Mouse (Mus musculus): ENCODE measurements around the gene Btrc. TPM values are rescaled to one million over a fixed set of nuclear protein-coding genes. Genes with fewer than 3 reads are reported as not detected.
A peak's percentile ranks its signal among the peaks of the same experiment; 100 is the strongest.
"Not testable (repeated sequence)": the region's sequence is repeated elsewhere in the genome, so short reads cannot be mapped to it uniquely, and the experiment has no call there.

The Btrc gene
- polyA plus RNA-seq (2015; fragmentation: Nextera tagmentation; extraction: Ambion mirVana): 36.1 and 37.4 TPM in 2 replicates

DNA sequence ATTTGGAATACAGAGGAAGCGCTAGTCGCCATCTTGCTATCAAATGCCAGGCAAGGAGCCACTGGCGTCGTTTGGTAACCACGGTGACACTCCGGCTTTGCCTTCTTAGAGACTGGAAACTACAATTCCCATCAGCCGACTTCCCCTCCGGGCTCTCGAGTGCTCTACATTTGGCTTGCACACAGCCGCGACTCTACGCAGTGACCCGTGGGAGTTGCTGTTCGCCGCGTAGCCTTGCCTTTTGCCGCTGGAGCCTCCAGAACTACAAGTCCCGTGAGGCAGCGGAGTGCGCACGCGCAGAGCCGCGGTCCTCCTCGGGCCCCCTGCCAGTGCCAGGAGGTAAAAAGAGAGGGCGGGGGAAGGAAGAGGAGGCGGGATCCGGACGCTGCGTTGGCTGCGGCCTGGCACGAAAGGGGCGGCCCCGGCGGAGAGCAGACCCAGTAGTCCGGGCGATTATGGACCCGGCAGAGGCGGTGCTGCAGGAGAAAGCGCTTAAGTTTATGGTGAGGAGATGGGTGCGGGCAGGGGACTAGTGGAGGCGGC lies at the start of gene Btrc:
Btrc (plus strand) TSS at position 351 of the 543 bp plus-strand sequence.
- under 1% methylated on average over 42 of the region's 42 CpGs for WGBS
- Histone ChIP-seq H3K9ac (peak within 1 kb of the TSS; percentile 84), H3K36me3 (no peaks in the 10 kb centered on the region), H3K9me3 (no peaks in the 10 kb centered on the region), H3K27me3 (no peaks in the 10 kb centered on the region), H3K4me3 (peak within 1 kb of the TSS; percentile 88), H3K4me2 (peak within 1 kb of the TSS; percentile 71), H3K27ac (peak within 1 kb of the TSS; percentile 94), H3K4me1 (peaks cover 12% of the 10 kb centered on the region; the same call in 1 of the 2 replicates)
- peak; percentile 99 for ATAC-seq (ENCODE audit: borderline replicate concordance, extremely low read depth, low FRiP score, low TSS enrichment)

DNA sequence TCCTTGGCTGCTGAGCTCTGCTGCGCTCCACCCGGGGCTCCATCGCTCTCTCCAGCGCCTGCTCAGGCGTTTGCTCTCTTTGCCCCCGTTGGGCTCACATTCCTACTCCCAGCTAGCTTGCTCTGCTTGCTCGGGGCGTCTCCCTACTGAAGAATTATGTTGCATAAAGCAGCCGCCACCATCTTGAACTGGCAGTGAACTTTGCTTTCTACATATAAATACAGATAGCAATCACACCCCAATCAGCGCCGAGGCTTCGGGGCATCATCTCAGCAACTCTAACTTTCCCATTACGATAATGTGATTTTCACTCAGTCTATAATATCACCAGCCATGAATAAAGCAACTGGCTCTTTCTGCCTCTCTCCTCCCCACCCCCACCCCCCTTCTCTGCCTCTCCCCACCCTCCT lies 46.1 kb upstream of the Btrc start:
- no peak overlapping the region for H3K9ac ChIP-seq
- no peaks in the 10 kb centered on the region for H3K36me3 ChIP-seq
- H3K4me1 ChIP-seq: peaks cover 10% of the 10 kb centered on the region; the same call in 1 of the 2 replicates
- H3K4me2 ChIP-seq: peak overlapping the region; percentile 17; the same call in 1 of the 2 replicates
- WGBS: 6% methylated on average over 13 of the region's 13 CpGs
- H3K9me3 ChIP-seq: no peaks in the 10 kb centered on the region
- H3K27me3 ChIP-seq: no peaks in the 10 kb centered on the region
- no peak overlapping the region for H3K4me3 ChIP-seq
- ATAC-seq (ENCODE audit: borderline replicate concordance, extremely low read depth, low FRiP score, low TSS enrichment): no peak; the same call in 1 of the 2 replicates
- no peak overlapping the region for H3K27ac ChIP-seq

- H3K9me3 ChIP-seq: no peaks in the 10 kb centered on the region
- ATAC-seq (ENCODE audit: borderline replicate concordance, extremely low read depth, low FRiP score, low TSS enrichment): no peak
- H3K9ac ChIP-seq: no peak overlapping the region
- H3K27ac ChIP-seq: no peak overlapping the region
- no peak overlapping the region for H3K4me2 ChIP-seq
- H3K27me3 ChIP-seq: no peaks in the 10 kb centered on the region
- no peak overlapping the region for H3K4me3 ChIP-seq
- no peaks in the 10 kb centered on the region for H3K36me3 ChIP-seq
- 52% methylated on average over 5 of the region's 5 CpGs for WGBS
- H3K4me1 ChIP-seq: peaks cover 6% of the 10 kb centered on the region; the same call in 1 of the 2 replicates
Observed at GRCm38 (mm10) chr19:45321062-45321461, 42.5 kb upstream of the Btrc start.

DNA sequence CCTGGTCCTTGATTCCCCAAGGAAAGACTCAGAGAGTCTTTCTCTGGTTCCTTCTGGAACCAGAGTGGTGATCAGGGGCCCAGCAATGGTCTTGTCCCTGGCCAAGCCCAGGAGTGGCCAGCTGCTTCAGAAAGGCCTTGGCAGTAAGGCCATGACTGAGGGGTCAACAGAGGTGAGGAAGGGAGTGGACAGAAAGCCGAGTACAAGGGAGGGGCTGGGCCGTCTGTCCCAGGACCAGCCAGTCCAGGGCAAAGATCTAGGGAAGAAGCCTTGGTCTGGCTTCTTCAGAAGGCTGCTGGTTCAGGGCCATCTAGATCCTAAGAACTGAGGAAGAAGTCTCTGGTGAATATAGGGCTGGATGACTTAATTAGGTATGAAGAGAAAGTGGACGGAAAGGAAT lies 34.5 kb upstream of the Btrc start:
- WGBS: 53% methylated on average over 3 of the region's 3 CpGs
- H3K4me2 ChIP-seq: no peak overlapping the region
- no peak overlapping the region for H3K27ac ChIP-seq
- H3K4me1 ChIP-seq: no peaks in the 10 kb centered on the region
- no peaks in the 10 kb centered on the region for H3K36me3 ChIP-seq
- H3K4me3 ChIP-seq: no peak overlapping the region
- H3K9me3 ChIP-seq: no peaks in the 10 kb centered on the region
- no peak overlapping the region for H3K9ac ChIP-seq
- H3K27me3 ChIP-seq: peaks cover 30% of the 10 kb centered on the region
- no peak for ATAC-seq (ENCODE audit: borderline replicate concordance, extremely low read depth, low FRiP score, low TSS enrichment)

- Histone ChIP-seq H3K4me1 (no peaks in the 10 kb centered on the region), H3K4me3 (no peak overlapping the region), H3K27me3 (peaks cover 30% of the 10 kb centered on the region), H3K36me3 (no peaks in the 10 kb centered on the region), H3K9ac (no peak overlapping the region), H3K4me2 (no peak overlapping the region), H3K27ac (no peak overlapping the region), H3K9me3 (no peaks in the 10 kb centered on the region)
- WGBS: 13% methylated on average over 24 of the region's 24 CpGs
- ATAC-seq (ENCODE audit: borderline replicate concordance, extremely low read depth, low FRiP score, low TSS enrichment): no peak
Observed at GRCm38 (mm10) chr19:45329748-45330298, 33.7 kb upstream of the Btrc start.

GRCm38 (mm10) chr19:45336718-45337117 lies 26.8 kb upstream of the Btrc start:
- H3K9ac ChIP-seq: no peak overlapping the region
- H3K4me3 ChIP-seq: no peak overlapping the region
- peaks cover under 1% of the 10 kb centered on the region for H3K27me3 ChIP-seq
- no peak overlapping the region for H3K4me2 ChIP-seq
- H3K9me3 ChIP-seq: no peaks in the 10 kb centered on the region
- H3K36me3 ChIP-seq: no peaks in the 10 kb centered on the region
- ATAC-seq (ENCODE audit: borderline replicate concordance, extremely low read depth, low FRiP score, low TSS enrichment): no peak
- no peak overlapping the region for H3K27ac ChIP-seq
- no peaks in the 10 kb centered on the region for H3K4me1 ChIP-seq
- WGBS: 72% methylated on average over 6 of the region's 6 CpGs

DNA sequence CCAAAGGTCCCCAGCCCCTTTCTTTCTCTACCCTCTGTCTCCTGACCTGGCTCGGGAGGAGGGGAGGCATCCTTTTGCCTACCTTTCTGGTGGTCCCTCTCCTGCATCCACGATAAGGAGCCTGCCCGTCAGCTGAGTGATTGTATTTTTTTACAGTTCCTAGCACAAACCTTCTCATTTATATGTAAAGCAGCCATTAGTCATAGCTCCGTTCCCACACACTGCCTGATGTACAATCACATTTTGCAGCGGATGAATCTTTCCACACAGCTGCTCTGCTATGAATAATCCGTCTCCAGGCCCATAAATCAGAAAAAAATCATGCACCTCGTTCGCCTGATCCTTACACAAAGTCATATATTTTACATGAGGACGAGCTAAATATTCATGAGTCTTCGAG lies 25.4 kb upstream of the Btrc start:
- 48% methylated on average over 10 of the region's 10 CpGs for WGBS
- no peaks in the 10 kb centered on the region for H3K36me3 ChIP-seq
- ATAC-seq (ENCODE audit: borderline replicate concordance, extremely low read depth, low FRiP score, low TSS enrichment): no peak
- no peaks in the 10 kb centered on the region for H3K27me3 ChIP-seq
- no peak overlapping the region for H3K4me3 ChIP-seq
- H3K4me2 ChIP-seq: no peak overlapping the region
- no peaks in the 10 kb centered on the region for H3K4me1 ChIP-seq
- H3K9me3 ChIP-seq: no peaks in the 10 kb centered on the region
- H3K27ac ChIP-seq: no peak overlapping the region
- no peak overlapping the region for H3K9ac ChIP-seq

DNA sequence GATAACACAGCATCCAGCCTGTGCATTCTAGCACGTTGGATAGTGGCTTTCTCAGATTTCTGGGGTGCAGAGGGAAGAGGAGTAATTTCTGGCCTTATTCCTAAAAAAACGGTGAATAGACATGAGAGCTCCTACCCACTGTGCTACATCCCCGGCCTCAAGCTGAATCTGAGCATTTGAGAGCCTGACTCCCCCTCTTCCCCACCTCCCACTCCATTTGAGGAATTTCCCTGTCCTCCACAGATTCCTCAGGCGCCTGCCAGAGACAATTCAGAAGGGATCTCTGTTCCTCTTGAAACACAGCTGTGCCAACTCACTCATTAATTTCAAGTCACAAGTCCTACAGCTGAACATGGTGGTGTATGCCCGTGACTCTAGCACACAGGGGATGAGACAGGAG lies 19.6 kb upstream of the Btrc start:
- H3K36me3 ChIP-seq: no peaks in the 10 kb centered on the region
- H3K4me3 ChIP-seq: no peak overlapping the region
- no peaks in the 10 kb centered on the region for H3K27me3 ChIP-seq
- WGBS: 55% methylated on average over 5 of the region's 5 CpGs
- H3K4me2 ChIP-seq: no peak overlapping the region
- H3K9me3 ChIP-seq: no peaks in the 10 kb centered on the region
- no peak overlapping the region for H3K9ac ChIP-seq
- no peak overlapping the region for H3K27ac ChIP-seq
- H3K4me1 ChIP-seq: no peaks in the 10 kb centered on the region
- ATAC-seq (ENCODE audit: borderline replicate concordance, extremely low read depth, low FRiP score, low TSS enrichment): no peak

- Histone ChIP-seq H3K36me3 (no peaks in the 10 kb centered on the region), H3K4me3 (no peak overlapping the region), H3K27me3 (no peaks in the 10 kb centered on the region), H3K9ac (no peak overlapping the region), H3K4me2 (no peak overlapping the region), H3K27ac (no peak overlapping the region), H3K9me3 (no peaks in the 10 kb centered on the region), H3K4me1 (no peaks in the 10 kb centered on the region)
- WGBS: 43% methylated on average over 4 of the region's 4 CpGs
- ATAC-seq (ENCODE audit: borderline replicate concordance, extremely low read depth, low FRiP score, low TSS enrichment): no peak
Observed at GRCm38 (mm10) chr19:45348188-45348587, 15.3 kb upstream of the Btrc start.

GRCm38 (mm10) chr19:45350456-45350855 lies 13.1 kb upstream of the Btrc start:
- Histone ChIP-seq H3K4me2 (peak overlapping the region; percentile 13; the same call in 1 of the 2 replicates), H3K36me3 (no peaks in the 10 kb centered on the region), H3K4me3 (no peak overlapping the region), H3K27ac (no peak overlapping the region), H3K4me1 (no peaks in the 10 kb centered on the region), H3K9me3 (no peaks in the 10 kb centered on the region), H3K27me3 (no peaks in the 10 kb centered on the region), H3K9ac (no peak overlapping the region)
- 51% methylated on average over 12 of the region's 12 CpGs for WGBS
- no peak for ATAC-seq (ENCODE audit: borderline replicate concordance, extremely low read depth, low FRiP score, low TSS enrichment)

GRCm38 (mm10) chr19:45352706-45353105 lies 10.8 kb upstream of the Btrc start:
- H3K9ac ChIP-seq; H3K9me3 ChIP-seq; H3K27me3 ChIP-seq; H3K4me3 ChIP-seq; H3K4me2 ChIP-seq; H3K4me1 ChIP-seq; H3K27ac ChIP-seq; H3K36me3 ChIP-seq; ATAC-seq (ENCODE audit: borderline replicate concordance, extremely low read depth, low FRiP score, low TSS enrichment): not testable (repeated sequence)
- WGBS: 85% methylated on average over 7 of the region's 7 CpGs

GRCm38 (mm10) chr19:45355678-45356077 lies 7.9 kb upstream of the Btrc start:
- WGBS: 65% methylated on average over 6 of the region's 6 CpGs
- Histone ChIP-seq H3K9ac (no peak overlapping the region), H3K27me3 (no peaks in the 10 kb centered on the region), H3K36me3 (no peaks in the 10 kb centered on the region), H3K4me3 (no peak overlapping the region), H3K4me2 (no peak overlapping the region), H3K27ac (no peak overlapping the region), H3K9me3 (no peaks in the 10 kb centered on the region), H3K4me1 (no peaks in the 10 kb centered on the region)
- no peak for ATAC-seq (ENCODE audit: borderline replicate concordance, extremely low read depth, low FRiP score, low TSS enrichment)

All from lung, embryonic 15.5 days (tissue).